Mouse (Mus musculus): Measurements from ENCODE around the gene Spaca4. TPM values are rescaled to one million over a fixed set of nuclear protein-coding genes. Genes with fewer than 3 reads are reported as not detected.
A peak's percentile ranks its signal among the peaks of the same experiment; 100 is the strongest.

Gene Spaca4
- total RNA-seq, 2 experiments from 2014 or later, result not detected

GRCm38 (mm10) chr7:45714630-45715089 lies 11.0 kb downstream of the Spaca4 start:
- ATAC-seq (replicated peaks; ENCODE audit: low FRiP score, poor library complexity, severe bottlenecking), result peak; percentile 52

GRCm38 (mm10) chr7:45713881-45714520 lies 11.6 kb downstream of the Spaca4 start:
- ATAC-seq (replicated peaks; ENCODE audit: low FRiP score, poor library complexity, severe bottlenecking), result no peak

DNA sequence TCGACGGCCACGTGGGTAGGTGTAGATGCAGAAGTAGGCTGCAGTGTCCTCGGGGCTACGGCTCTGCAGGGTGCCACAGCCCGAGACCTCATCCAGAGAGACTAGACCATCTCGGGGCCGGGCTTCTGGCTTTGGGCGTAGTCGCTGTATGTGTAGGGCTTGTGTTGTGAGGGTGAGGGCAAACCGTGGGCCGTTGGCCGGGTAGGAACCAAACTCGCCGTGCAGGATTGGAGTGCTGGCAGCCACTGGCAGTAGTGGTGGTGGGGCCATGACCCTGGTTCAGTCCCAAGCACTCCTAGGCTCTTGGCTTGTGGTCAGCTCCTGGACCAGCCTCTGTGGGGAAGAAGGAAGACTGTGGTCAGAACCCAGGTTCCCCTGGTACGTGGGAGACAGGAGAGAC lies 12.2 kb downstream of the Spaca4 start:
- ATAC-seq (replicated peaks; ENCODE audit: low FRiP score, poor library complexity, severe bottlenecking), result no peak

DNA sequence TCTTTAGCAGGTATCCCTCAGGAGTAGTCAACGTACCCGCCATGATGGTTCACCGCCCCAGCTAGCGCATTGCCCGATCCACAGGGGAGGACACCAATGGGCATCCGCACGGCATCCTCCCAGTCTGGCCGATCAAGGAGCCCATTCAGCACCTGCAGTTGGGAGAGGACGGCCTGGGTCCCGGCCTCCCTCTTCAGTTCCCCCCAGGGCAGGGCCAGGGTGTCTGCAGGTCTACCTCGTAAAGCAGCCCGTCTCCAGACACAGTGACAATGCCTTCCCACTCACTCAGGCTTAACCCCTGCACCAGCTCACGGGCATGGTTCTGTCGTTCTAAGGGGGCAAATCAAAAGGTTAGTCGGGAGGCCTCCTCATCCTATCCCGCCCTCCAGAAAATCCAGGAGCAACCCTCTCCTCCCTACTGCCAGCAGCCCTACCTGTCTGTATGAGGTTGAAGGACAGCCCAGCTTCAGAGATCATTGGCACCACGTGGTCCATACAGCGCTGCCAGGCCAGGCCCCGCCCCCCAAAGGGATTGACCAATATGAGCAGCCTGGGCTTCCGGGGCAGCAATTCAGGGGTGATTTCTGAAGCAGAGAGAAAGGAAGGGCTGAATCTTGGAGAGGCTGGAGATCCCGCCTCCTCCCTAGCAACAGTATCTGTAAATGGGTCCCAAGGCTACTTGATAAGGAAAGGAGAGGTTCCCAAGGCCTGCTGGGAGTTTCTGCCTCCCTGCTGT lies 13.4 kb downstream of the Spaca4 start:
- ATAC-seq (replicated peaks; ENCODE audit: low FRiP score, poor library complexity, severe bottlenecking), result no peak

DNA sequence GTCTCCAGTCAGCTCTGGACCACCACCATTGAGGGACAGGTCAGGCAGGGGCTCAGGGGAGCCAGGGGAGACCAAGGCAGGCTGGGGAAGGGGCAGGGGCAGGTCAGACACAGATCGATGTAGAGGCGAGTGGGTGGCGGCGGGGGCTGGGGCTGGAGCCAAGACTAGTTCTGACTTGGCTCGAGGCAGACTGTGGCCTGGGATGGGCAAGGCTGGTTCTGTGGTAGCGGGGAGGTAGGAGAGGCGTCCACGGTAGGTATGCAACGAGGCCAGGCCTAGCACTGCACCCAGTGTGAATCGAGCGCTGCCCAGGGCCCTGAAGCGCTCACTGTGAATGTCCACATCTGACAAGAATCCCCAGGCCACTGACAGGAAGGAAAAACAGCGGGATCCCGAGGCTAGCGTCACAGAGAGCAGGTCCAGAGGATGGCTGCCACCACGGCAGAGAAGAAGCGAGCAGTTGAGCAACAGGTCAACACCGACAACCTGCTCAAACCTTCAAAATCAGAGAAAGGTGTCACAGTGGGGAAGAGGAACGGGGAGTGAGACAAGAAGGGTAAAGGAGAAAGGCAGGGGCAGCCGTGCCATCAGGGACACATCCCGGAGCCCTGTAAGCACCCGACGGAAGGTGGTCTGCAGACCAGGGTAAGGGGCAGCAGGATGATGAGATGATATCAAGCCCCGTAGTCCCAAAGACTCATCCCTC lies 14.1 kb downstream of the Spaca4 start:
- no peak for ATAC-seq (replicated peaks; ENCODE audit: low FRiP score, poor library complexity, severe bottlenecking)

- ATAC-seq (replicated peaks; ENCODE audit: low FRiP score, poor library complexity, severe bottlenecking), result no peak
These were observed 15.0 kb downstream of the Spaca4 start for GRCm38 (mm10) chr7:45710477-45711191.

DNA sequence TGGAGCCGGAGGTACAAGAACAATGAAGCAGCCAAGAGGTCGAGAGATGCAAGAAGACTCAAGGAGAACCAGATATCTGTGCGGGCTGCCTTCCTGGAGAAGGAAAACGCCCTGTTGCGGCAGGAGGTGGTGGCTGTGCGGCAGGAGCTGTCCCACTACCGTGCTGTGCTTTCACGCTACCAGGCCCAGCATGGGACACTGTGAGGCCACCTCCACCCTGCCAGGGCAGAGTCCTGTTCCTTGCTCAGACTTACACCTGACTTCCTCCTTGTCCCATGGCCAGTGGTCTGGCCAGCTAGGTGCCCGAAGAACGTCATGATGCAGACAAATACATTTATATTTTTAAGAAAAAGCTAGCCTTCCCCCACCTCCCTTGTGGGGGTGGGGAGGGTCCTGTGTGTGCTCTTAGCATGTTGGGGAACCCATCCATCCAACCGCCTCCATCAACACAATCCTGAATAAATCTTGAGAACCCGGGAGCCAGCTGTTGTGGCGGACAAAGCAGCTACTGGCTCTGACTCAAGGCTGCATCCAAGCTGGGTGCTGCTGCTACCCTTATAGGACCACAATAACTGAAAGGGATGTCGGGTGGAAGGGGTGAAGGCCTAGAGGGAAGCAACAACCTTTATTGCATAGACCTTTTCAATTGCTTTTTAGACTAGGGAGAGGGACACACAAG lies 15.8 kb downstream of the Spaca4 start:
- no peak for ATAC-seq (replicated peaks; ENCODE audit: low FRiP score, poor library complexity, severe bottlenecking)

DNA sequence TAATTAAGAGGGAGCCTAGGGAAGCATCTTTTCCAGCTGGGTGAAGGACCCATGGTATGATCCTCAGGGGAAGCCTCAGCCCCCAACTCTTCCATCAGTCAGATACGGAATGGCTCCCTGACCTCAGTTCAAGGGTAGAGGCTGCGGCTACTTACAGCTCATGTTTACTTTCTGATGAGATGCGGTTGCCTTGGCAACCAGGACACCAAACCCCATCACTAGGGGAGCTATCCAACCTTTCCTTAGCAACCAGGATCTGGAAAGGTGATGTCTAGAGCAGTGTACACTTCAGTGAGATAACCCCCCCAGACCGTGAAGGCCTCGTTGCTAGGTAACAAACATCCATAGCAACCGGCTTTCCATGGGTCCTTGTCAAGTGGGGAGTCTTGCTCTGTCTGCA lies 16.6 kb downstream of the Spaca4 start:
- ATAC-seq (replicated peaks; ENCODE audit: low FRiP score, poor library complexity, severe bottlenecking), result no peak

DNA sequence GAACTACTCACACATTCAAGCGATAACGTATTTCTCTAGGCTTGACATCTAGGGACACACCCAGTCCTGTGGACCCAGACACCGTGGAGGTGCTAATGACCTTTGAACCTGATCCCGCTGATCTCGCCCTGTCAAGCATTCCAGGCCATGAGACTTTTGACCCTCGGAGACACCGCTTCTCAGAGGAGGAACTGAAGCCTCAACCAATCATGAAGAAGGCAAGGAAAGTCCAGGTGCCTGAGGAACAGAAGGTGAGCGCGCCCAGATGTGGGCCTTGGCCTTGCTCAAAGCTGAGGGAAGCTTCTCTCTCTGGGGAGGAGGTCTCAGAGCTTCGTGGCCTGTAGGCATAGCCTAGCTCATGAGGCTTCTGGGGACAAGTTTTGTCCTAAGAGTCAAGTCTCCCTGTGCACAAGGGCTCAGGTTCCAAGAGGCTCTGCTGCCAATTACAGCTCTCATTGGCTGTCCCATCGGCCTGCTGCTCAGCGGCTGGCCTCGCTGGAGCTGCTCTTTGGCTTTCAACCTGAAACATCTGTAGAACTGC lies 17.3 kb downstream of the Spaca4 start:
- ATAC-seq (replicated peaks; ENCODE audit: low FRiP score, poor library complexity, severe bottlenecking), result no peak

DNA sequence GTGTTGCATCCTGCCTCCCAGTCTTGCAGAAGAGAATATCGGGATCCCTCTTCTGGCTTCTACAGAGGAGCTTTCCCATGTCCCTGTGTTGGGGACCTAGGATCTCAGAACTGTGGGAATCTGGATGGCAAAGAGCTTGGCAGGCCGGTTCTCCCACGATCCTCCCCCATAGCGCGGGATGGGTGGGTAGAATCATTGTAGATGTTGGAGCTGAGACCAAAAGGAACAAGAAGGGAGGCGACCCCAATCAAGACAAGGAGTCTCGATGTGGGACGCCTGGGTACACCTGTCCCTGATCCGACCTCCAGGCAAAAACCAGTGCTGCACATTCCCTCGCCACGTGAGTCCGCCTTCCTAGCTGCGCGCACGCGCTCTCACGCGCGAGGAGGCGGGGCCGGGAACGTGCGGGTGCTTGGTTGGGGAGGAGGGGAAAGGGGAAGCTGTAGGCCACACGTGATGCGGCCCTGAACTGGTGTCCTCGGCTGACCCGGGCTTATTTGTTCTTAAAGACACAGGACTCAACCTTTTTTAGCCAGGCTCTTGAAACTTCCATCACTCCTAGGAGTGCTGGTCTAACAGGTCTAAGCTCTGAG lies 18.1 kb downstream of the Spaca4 start:
- ATAC-seq (replicated peaks; ENCODE audit: low FRiP score, poor library complexity, severe bottlenecking), result no peak

DNA sequence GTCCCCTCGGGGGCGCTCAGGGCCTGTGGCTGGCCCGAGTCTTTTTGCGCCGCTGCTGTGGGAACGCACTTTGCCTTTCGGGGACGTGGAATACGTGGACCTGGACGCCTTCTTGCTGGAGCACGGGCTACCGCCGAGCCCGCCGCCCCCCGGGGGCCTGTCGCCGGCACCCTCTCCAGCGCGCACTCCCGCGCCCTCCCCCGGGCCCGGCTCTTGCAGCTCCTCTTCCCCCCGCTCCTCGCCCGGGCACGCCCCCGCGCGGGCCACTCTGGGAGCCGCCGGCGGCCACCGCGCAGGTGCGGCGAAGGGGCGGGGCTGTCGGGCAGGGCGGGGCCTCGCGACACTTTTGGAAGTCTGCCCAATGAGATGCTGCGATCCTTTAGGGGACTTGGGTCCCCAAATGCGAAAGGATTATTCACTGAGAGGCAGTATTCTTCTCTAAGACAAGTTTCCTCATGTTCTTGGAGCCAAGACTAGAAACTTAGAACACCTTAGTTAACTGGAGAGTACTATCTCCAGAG lies 18.8 kb downstream of the Spaca4 start:
- ATAC-seq (replicated peaks; ENCODE audit: low FRiP score, poor library complexity, severe bottlenecking), result 0 out of 2 replicates have a peak, but pooled peaks have one; percentile 4

GRCm38 (mm10) chr7:45705873-45706281 lies 19.7 kb downstream of the Spaca4 start:
- ATAC-seq (replicated peaks; ENCODE audit: low FRiP score, poor library complexity, severe bottlenecking), result no peak

- ATAC-seq (replicated peaks; ENCODE audit: low FRiP score, poor library complexity, severe bottlenecking), result no peak
These were observed 20.2 kb downstream of the Spaca4 start for GRCm38 (mm10) chr7:45705443-45705864.

DNA sequence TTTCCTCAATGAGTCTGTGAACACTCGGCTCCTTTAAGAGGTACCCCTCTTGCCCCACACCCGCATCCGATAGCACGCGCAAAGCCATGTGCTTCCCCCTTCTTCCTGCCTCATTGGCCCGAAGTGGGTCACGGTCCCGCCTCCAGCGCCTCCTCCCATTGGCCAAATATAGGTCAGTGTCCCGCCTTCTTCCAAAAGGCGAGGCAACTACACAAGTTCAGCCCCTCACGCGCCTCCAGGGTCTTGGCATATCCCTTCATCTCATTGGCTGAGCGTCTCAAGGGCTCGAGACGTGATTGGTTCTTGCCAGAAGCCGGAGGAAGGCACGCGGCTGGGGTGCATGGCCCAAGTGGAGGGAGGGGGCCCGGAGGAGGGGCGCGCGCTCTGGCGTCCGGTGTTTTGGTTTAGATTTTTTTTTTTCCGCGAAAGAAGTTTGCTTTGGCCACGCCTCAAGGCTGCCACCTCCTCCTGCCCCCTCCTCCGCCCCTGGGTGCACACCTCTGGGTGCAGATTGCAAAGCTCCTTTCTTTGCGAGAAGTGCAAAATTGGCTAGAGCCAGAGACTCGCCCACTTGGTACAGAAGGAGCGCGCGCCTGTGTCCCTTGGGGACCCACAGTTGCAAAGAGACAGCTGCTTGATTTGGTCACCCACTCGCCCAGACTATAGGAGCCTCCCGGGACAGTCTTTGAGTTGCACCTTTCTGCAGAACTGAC lies 20.7 kb downstream of the Spaca4 start, which contains the start of gene Dbp:
TSS of gene Dbp (plus strand) at position 359 of the 713 bp plus-strand sequence.
- ATAC-seq (replicated peaks; ENCODE audit: low FRiP score, poor library complexity, severe bottlenecking), result peak; percentile 79

DNA sequence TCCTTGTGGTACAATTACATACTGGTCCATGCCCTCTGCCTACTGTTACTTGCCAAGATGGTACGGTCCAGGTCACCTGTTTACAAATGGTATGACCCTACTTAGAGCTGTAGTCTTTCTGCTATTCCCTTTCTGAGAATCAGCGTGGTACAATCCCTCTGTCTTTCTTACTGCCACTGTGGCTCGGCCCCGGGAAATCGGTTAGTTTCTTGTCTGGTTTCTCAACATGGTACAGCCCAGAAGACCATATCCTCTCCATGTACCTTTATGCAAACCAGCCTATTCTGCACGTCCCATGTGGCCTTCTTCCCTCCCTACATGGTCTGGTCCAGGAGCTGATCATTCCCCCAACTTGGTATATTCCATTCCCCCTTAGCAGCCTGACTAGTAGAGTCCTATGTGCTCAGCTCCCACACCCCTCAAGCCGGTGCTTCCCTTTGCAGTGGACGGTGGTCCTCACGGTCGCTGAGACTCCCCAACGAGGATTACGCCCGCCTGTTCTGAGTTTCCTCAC lies 21.5 kb downstream of the Spaca4 start:
- no peak for ATAC-seq (replicated peaks; ENCODE audit: low FRiP score, poor library complexity, severe bottlenecking)

GRCm38 (mm10) chr7:45703521-45704033 lies 22.0 kb downstream of the Spaca4 start:
- no peak for ATAC-seq (replicated peaks; ENCODE audit: low FRiP score, poor library complexity, severe bottlenecking)

DNA sequence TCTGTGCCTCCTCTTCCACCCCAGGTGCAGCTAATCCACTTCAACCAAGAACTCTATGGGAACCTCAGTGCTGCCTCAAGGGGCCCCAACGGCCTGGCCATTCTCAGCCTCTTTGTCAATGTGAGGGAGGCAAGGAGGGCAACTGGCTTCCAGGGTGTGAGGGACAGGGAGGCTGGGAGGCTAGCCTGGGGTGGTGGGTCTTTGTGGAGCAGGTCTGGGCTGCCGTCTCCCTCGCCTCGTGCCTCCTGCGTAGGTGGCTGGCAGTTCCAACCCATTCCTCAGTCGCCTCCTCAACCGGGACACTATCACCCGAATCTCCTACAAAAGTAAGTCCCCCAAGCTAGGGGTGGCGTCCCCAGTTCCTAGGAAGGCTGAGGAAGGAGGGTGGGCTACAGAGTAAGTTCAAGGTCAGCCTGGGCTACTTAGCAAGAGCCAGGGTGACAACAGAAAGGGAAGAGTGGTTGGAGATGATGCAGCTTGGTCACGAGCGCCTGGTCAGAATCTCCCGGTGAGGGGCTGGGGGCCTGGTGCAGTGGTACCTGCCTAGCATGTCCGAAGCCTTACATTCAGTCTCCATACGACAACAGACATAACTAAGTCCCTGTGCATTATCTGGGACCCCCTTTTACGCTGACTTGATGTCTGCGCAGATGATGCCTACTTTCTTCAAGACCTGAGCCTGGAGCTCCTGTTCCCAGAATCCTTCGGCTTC lies 22.6 kb downstream of the Spaca4 start:
- ATAC-seq (replicated peaks; ENCODE audit: low FRiP score, poor library complexity, severe bottlenecking), result no peak

All from erythroid progenitor cell, adult 5-6 weeks (primary cell).